Mouse (Mus musculus): ENCODE measurements at regions not wholly inside any gene's neighbourhood (a gene's known extent, or its start where the extent isn't known, plus 50 kb on each side); places are given as distances from the start of the nearest gene placed in this dataset.

DNA sequence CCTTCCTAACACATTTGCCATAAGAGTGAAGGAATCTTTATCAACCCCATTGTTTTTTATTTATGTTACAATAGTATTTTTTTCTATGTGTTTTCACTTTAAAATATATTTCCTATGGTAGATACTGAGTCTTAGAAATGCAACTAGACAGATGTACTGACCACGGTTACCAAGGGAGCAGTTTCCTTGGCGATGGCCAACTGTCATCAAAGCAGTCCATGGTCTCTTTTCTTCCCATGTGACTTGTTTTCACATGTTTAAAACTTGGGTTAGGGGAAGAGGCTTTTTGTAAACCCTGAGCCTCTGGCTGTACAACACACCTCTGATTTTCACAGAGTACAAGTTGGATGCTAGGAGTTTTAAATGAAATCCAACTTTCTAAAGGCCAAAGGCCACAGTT is 411.9 kb upstream of the Gm765 start:
- DNase-seq, result no peak

- DNase-seq, result no peak
Measured at GRCm38 (mm10) chr6:98748618-98749017, 406.1 kb upstream of the Gm765 start.

GRCm38 (mm10) chr6:98746976-98747375 is 404.4 kb upstream of the Gm765 start:
- DNase-seq, result no peak

GRCm38 (mm10) chr6:98740447-98740846 is 397.9 kb upstream of the Gm765 start:
- DNase-seq, result no peak

GRCm38 (mm10) chr6:98731010-98731530 is 388.5 kb upstream of the Gm765 start:
- DNase-seq, result peak; percentile 19

GRCm38 (mm10) chr6:98726605-98727144 is 384.1 kb upstream of the Gm765 start:
- DNase-seq, result no peak

DNA sequence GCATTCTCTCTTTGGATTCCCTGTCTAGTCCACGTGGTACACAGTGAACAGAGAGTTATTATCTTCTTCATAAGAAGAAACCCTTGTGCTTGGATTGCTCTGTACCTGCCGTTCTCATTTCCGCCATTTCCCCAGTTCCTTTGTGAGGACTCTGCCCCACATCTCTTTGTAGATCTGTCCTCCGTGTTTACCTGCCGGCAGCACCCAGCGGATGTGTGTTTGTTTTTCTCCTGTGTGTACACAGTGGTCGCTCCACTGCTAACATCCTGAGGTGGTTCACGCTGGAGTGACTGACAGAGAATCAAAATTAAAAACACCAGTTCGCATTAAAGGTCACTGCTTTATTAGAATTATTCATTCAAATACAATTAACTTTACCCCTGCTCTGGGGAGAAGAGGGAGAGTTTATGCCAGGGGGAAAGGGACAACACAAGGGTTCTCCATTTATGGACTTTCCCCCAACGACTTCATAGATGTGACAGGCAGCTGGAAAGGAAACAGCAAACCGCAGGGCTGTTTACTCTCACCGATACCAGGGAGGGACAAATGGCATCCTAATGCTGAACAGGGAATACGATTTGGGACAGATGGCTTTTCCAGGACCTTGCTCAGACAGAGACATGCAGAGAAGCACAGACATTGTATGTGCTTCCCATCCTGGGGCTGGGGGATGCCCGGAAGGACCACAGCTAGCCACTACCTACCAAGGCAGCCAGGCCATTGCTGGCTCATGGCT is 362.5 kb upstream of the Gm765 start:
- no peak for DNase-seq

- no peak for DNase-seq
Measured at GRCm38 (mm10) chr6:98697571-98697970, 355.0 kb upstream of the Gm765 start.

DNA sequence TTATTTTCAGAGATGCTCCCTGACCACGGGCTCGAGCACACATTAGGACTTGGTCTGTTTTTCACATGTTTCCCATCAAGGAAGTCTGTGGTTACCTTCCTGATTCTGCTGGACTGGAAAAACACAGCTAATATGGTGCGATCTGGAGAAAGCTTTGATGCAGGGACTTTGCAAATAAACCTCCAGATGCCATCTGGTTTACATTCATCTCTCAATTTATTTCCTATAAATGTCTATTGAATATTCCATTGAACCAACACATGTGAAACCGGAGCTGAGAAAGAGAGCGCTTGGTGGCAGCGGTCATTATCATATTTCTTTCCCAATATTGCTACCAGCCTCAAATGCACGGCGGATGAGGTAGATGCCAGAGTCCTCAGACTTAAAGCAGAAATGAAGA is 350.9 kb upstream of the Gm765 start:
- no peak for DNase-seq

GRCm38 (mm10) chr6:98690133-98690532 is 347.6 kb upstream of the Gm765 start:
- no peak for DNase-seq

DNA sequence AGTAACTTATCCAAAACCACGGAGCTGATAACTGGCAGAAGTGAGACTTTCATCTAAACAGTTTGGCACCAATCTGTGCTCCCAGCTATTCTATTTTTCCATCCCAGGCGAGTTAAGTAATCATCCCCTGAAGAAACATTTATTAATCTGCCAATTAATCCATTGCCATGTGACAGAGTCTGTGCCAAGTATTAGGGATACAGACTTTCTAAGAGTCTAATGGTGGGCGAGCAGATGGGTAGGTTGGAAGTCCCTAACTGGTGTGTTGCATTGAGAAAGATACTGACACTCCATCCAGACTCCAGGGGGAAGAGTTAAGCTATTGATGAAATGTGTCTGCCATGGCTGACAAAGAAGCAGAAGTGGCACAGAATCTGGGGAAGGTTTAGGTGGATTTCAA is 346.8 kb upstream of the Gm765 start:
- no peak for DNase-seq

GRCm38 (mm10) chr6:98688624-98689023 is 346.1 kb upstream of the Gm765 start:
- DNase-seq, result no peak

DNA sequence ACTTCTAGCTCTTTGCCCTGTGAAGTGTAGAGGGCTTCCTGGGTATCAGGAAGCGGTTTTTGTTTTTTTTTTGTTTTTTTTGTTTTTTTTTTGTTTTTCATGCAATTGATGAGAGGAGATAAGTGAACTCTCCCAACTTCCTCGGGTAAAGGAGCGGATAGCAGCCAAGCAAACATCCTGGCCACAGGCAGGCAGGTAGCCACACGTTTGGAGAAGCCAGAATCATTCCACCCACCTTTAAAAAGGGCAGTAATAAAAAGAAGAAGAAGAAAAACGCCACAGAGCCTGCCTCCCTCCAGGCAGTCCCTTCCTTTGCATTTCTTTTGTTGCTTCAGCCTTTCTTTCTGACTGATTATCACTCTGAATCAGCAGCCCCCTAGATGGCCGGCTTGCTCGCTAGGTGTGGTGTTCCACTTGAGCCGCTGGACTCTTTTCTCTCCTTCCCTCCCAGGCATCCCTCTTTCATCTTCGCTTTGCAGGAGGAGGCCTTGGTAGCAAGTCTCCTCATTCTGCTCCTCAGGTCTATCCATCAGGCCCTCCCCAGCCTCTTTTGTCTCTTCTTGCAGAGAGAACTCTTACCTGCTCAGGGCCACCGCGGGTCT is 323.9 kb upstream of the Gm765 start:
- DNase-seq, result no peak

GRCm38 (mm10) chr6:98651827-98652226 is 309.3 kb upstream of the Gm765 start:
- no peak for DNase-seq

GRCm38 (mm10) chr6:98651315-98651714 is 308.8 kb upstream of the Gm765 start:
- DNase-seq, result no peak

- DNase-seq, result no peak
Measured at GRCm38 (mm10) chr6:98640316-98640715, 297.8 kb upstream of the Gm765 start.

DNA sequence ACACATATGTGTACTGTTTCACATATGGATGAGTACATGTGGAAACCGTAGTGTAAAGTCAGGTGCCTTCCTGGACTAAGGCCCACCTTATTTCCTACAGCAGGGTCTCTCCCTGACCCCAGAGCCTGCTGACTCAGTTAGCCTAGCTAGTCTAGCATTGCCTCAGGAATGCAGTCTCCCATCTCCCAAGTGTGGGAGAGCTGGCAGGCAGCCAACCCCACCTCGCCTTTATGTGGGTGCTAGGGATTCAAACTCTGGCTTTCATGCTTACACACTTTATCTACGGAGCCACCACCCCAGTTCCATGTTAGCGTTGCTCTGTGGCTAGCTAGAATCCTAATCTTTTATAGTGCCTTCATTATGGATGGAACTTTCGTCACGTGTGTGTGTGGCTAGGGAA is 293.3 kb upstream of the Gm765 start:
- DNase-seq, result no peak

- DNase-seq, result no peak
Measured at GRCm38 (mm10) chr6:98632278-98633063, 289.9 kb upstream of the Gm765 start.

- no peak for DNase-seq
Measured at GRCm38 (mm10) chr6:98631269-98631668, 288.7 kb upstream of the Gm765 start.

- no peak for DNase-seq
Measured at GRCm38 (mm10) chr6:98629646-98630045, 287.1 kb upstream of the Gm765 start.

DNA sequence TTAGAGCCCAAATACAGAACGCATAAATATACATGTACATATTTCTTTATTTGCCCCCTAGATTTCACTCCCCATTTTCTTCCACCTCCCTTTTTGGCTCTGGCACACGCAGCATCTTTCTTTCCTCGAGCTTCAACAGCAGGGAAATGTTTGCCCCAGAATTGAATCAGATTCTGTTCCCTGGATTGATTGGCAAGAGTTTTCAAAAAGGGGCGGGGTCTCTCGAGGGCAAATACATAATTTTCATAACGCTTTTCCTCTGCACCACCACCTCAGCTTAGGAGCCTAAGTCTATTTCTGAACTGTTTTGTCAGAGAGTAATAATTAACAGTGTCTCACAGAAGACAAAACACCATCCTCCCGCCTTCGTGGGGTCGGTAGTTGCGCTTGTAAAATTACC is 283.9 kb upstream of the Gm765 start:
- DNase-seq, result no peak

- DNase-seq, result no peak
Measured at GRCm38 (mm10) chr6:98620886-98621285, 278.3 kb upstream of the Gm765 start.

DNA sequence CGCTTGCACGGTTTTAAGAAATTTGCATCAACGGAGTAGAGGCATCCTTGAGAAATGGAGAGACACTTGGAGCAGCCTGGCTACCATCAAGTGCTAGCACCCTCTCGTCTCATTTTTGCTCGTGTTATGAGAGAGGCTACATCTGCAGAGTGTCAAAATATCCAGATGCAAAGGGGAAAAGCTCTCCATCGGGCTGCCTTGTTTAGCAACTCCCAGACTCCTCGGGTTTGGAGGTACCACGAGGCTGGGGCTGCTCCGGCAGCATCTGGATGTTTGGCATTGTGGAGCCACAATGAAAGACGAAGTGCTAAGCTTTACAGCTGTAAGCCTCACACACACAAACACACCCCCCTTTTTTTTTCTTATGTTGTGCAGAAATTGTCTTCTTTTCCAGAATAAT is 270.5 kb upstream of the Gm765 start:
- no peak for DNase-seq

All from adrenal gland, postnatal 10 days (tissue).